Mouse (Mus musculus) B cell, adult 2 months (primary cell): ENCODE measurements around the gene B4galnt1.
"Not testable (repeated sequence)": the region's sequence is repeated elsewhere in the genome, so short reads cannot be mapped to it uniquely, and the experiment has no call there.

Experiments
- DNase-seq, 2 experiments: peaks; one replicate each; pipeline ENCODE4 v3.0.0; 2022

The B4galnt1 gene

GRCm38 (mm10) chr10:127189651-127190381 is 24.8 kb downstream of the B4galnt1 start, which contains the start of gene Arhgef25:
Gene Arhgef25, minus strand, starts transcription at chr10:127190083.
- peak; percentile 5 to 19 for DNase-seq

GRCm38 (mm10) chr10:127190398-127191190 is 25.6 kb downstream of the B4galnt1 start:
- DNase-seq: no peak

DNA sequence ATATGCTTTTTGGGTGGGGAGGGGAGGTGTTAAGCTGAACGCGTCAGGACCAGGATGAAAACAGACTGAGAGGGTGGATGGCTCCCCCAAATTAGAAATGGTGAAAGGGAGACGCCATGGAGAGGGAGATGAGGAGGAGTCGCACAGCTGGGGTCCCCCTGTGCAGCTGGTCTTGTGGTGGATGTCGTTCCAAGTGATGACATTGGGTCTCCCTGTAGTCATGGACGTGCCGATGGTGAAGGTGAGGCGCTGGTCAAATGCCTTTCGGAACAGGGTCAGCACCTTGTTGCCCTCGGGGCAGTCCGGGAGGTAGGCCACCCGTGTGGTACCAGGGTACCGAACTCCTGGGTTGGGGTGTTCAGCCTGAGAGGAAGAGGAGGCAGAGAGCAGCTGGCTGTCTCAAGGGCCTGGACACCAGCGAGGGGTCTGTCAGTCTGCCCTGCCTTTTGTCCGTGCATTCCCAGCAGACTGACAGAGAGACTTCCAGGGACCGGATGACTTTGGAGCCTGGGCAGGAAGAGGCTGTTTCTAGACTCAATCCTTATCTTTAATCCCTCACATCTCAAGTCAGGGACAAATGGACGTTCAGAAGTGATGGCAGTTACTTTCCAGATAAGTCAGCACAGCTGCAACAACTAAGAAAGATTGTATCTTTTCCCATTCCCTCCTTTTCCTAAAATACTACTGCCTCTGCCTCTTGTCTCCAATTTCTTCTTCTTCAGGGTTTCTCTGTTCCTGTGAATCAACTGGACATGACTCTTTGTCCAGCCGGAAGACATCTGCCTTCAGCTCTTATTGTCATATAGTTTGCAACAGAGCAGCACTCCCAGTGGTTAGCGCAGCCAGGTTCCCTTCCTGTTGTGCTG is 26.4 kb downstream of the B4galnt1 start:
- DNase-seq: no peak

DNA sequence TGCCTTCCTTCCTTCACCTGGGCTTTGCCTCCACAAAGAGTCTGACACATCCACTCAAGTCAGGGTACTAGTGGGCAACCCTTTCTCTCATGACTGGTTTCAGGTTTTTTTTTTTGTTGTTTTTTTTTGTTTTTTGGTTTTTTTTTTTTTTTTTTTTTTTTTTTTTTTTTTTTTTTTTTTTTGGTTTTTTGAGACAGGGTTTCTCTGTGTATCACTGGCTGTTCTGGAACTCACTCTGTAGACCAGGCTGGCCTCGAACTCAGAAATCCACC is 27.0 kb downstream of the B4galnt1 start:
- not testable (repeated sequence) for DNase-seq

- DNase-seq: peak in 1 of 2 experiments; percentile 3
Measured at GRCm38 (mm10) chr10:127193011-127193410, 28.0 kb downstream of the B4galnt1 start.

DNA sequence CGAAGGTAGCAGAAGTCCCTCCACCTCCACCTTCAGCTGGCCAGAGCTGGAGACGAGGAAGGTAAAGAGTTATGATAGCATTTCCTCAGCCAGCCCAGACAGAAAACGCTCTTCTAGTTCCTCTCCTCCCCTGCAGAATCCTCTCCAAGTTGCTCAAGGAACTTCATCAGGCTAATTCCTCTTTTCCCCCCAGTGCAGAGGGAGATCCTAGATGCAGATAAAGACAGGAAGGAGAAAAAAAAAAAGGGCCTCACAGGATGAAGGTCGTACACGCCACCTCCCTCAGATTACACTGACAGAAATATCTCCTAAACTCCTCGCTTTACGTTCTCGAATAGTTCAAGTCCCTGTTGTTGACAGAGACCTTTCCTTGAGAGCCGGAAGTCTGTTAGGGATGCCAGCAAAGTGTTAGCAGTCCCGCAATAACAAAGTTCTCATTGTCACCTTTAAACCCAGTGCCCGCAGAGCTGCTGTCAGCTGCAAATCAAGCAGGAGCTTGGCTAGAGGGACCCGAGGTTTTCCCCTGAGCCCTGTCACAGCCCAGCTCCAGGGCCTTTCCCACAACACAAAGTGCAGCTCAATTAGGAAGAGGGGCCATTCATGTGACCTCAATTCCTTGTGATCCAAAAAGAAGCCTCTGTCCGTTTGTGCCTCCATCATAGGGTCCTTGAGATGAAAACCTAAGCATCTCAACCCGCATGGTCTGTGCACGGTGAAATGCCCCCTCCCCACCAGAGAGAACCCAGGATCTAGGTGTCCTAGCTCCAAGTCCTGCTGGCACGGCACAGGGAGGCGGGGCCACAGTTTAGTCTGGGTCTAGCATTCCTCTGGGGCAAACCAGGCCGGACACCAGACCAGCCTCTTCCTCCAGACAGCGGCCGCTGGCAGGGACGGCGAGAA is 29.7 kb downstream of the B4galnt1 start:
- DNase-seq: peak in 1 of 2 experiments; percentile 26

- DNase-seq: peak; percentile 45 to 50
Measured at GRCm38 (mm10) chr10:127195328-127196129, 30.5 kb downstream of the B4galnt1 start, which contains the start of gene Dtx3. Gene Dtx3, minus strand, starts transcription at chr10:127195728.

GRCm38 (mm10) chr10:127196392-127196791 is 31.4 kb downstream of the B4galnt1 start:
- DNase-seq: no peak

- no peak for DNase-seq
Measured at GRCm38 (mm10) chr10:127197104-127197503, 32.1 kb downstream of the B4galnt1 start.

DNA sequence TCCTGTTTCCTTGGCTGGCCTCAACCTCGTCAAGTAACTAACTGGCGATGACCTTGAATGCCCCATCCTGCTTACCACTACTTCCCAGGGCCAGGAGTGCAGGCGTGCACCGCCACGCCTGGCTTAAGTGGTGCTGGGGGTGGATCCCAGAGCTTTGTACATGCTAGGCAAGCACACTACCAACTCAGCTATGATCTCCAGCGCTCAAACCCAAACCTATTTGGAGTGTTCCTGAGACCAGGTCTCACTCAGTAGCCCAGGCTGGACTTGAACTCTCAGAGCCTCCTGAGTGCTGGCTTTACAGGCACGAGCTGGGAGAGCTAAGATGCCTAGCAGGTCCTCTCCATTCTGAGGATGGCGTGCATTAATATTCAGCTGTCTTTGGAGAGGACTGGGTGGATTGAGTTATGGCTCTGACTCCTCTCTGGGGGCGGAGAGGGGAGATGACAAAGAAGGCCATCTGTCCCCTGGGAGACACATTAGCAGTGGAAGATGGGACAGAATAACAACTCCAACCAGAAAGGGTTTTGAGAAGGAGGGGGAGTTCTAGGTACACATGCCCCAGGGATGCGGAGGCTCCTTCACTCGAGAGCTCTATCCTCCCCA is 32.6 kb downstream of the B4galnt1 start:
- DNase-seq: no peak

- DNase-seq: no peak
Measured at GRCm38 (mm10) chr10:127198492-127198891, 33.5 kb downstream of the B4galnt1 start.

GRCm38 (mm10) chr10:127199068-127199467 is 34.0 kb downstream of the B4galnt1 start:
- DNase-seq: no peak

- DNase-seq: no peak
Measured at GRCm38 (mm10) chr10:127199474-127199873, 34.4 kb downstream of the B4galnt1 start.

DNA sequence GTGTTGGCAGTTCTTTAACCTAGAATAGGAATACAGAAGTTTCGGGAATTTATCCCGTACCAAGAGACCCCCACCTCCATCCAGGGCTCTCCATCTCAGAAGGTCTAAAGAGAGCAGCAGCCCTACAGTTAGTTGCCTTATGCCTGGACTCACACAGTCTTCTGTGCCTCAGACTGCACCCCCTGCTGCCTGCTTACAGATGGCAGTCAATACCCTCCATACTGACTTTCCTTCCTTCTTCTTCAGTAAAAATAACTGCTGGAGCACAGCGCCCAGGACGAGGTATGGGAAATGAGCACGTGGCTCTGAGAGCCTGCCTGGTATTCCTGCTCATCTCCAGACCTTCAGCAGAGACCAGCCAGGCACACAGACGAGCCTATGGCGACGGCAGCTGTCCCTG is 35.3 kb downstream of the B4galnt1 start:
- DNase-seq: no peak

- DNase-seq: no peak
Measured at GRCm38 (mm10) chr10:127203106-127203505, 38.1 kb downstream of the B4galnt1 start.

- DNase-seq: no peak
Measured at GRCm38 (mm10) chr10:127204589-127204988, 39.6 kb downstream of the B4galnt1 start.

GRCm38 (mm10) chr10:127205373-127205772 is 40.3 kb downstream of the B4galnt1 start:
- DNase-seq: no peak

DNA sequence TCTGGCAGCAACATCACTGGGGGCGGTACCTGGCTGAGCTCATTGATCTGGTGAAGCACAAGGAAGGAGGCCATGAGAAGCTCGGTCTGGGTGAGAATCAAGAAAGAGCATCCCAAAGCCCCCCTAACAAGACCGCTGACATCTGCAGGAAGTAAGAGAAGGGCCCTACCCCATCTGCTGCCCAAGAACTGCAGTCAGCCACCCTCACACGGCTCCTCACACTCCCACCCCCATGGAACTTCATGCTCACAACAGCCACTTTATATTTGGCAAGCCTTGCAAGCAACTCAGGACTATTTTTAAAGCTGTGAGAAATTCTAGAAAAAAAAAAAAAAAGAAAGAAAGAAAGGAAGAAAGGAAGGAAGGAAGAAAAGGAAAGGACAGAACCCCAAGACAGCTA is 43.9 kb downstream of the B4galnt1 start:
- DNase-seq: no peak

DNA sequence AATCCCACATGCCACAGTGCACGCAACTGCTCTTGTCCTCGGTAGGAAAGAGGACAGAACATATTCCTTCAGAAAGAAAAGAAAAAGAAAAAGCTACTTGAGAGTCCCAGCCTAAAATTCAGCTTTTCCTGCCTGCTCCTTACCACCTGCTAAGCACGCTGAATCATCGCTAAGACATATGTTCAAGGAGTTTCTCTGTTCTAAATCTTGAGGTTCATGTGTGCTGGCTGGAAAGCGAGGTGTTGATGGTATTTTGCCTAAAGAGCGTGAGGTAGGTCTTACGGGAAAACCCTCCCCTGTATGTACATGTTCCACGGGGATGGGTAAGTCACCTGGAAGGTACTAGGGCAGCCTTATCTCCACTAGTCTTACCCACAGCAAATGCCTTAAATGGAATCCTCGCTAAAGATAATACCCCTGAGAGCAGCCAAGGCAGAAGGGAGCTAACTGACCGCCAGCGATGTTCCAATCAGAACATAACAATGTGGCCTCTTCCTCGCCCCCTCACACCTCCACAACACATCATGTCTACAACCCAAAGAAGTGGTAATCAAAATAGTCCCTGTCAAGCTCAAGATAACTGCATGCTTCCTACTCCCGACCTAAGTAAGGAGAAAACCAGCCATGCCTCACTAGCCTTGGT is 45.0 kb downstream of the B4galnt1 start:
- no peak for DNase-seq

DNA sequence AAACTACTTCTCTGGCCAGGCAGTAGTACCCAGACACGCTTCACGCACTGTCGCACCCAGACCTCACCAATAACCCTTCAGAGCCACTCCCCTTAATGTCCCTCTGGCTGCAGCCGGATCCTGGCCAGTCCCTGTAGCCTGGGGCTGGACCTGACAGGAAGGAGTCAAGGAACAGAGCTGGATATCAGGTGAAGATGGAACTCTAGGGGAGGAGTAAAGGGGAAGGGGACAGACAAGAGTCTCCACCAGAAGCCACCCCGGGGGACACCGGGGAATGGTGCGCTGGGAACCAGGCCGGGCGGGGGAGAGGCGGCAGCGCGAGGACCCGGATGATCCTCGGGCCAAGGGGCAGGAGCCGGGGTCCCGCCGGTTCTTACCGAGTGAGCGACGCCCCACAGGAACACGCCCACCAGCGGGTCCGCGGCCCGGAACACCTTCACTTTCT is 46.0 kb downstream of the B4galnt1 start:
- DNase-seq: no peak
